Mouse (Mus musculus) cerebellum, adult 18-20 months (tissue): ENCODE results near the gene Ipo11.

Source experiments
- DNase-seq, 2 experiments: peaks; one replicate each; pipeline ENCODE4 v3.0.0; 2021

The Ipo11 gene

GRCm38 (mm10) chr13:106813087-106813486 lies 123.7 kb downstream of the Ipo11 start:
- no peak for DNase-seq

- DNase-seq, result no peak
These were observed 126.6 kb downstream of the Ipo11 start for GRCm38 (mm10) chr13:106810156-106810555.

GRCm38 (mm10) chr13:106808821-106809220 lies 127.9 kb downstream of the Ipo11 start:
- no peak for DNase-seq

- no peak for DNase-seq
These were observed 128.4 kb downstream of the Ipo11 start for GRCm38 (mm10) chr13:106808315-106808714.

GRCm38 (mm10) chr13:106807303-106807702 lies 129.5 kb downstream of the Ipo11 start:
- no peak for DNase-seq

GRCm38 (mm10) chr13:106805146-106805545 lies 131.6 kb downstream of the Ipo11 start:
- DNase-seq, result no peak

GRCm38 (mm10) chr13:106798026-106798425 lies 138.7 kb downstream of the Ipo11 start:
- no peak for DNase-seq

- DNase-seq, result no peak
These were observed 147.9 kb downstream of the Ipo11 start for GRCm38 (mm10) chr13:106788817-106789216.

- DNase-seq, result no peak
These were observed 168.0 kb downstream of the Ipo11 start for GRCm38 (mm10) chr13:106768807-106769206.

- DNase-seq, result no peak
These were observed 174.1 kb downstream of the Ipo11 start for GRCm38 (mm10) chr13:106762611-106763010.

- DNase-seq, result no peak
These were observed 175.1 kb downstream of the Ipo11 start for GRCm38 (mm10) chr13:106761661-106762060.

GRCm38 (mm10) chr13:106760232-106760875 lies 176.4 kb downstream of the Ipo11 start:
- DNase-seq, result no peak

- DNase-seq, result no peak
These were observed 180.9 kb downstream of the Ipo11 start for GRCm38 (mm10) chr13:106755892-106756291.

GRCm38 (mm10) chr13:106754216-106754615 lies 182.5 kb downstream of the Ipo11 start:
- no peak for DNase-seq

GRCm38 (mm10) chr13:106751951-106752350 lies 184.8 kb downstream of the Ipo11 start:
- no peak for DNase-seq

GRCm38 (mm10) chr13:106746823-106747222 lies 189.9 kb downstream of the Ipo11 start:
- DNase-seq, result no peak

GRCm38 (mm10) chr13:106745201-106745600 lies 191.6 kb downstream of the Ipo11 start:
- no peak for DNase-seq
